In the genomic region with DNA sequence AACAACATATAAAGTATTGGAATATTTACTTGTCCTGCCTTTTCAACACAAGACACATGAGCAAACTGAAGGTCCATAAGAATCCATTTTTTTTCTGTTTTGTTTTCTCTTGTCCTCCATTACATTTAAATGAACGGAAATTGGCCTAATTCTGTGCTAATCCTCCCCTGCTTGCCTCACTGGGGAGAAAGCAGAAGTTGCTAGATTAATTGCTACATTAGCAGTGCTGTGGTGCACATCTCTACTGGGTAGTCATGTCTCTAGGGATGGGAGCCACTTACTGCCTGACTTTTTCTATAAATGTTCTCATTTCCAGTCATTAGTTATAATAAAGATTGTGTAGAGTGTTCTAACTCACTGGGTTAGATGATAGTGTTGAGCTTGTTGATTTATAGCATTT, we compare ENCODE assay signal across 24 mouse cellular contexts.
"Had no signal": no experiment of that assay in that cellular context is flagged by ENCODE, and none has a peak within 500 bp of the region (broad histone marks: within the 10 kb centered on the region; RNA-seq: fewer than 3 reads in every experiment).

No protein-coding gene starts in this region.

- H3K4me1 ChIP-seq: heart, embryonic 10.5 days; heart, embryonic 12.5 days; hindbrain, embryonic 10.5 days; hindbrain, embryonic 12.5 days; kidney, embryonic 15.5 days; limb, embryonic 10.5 days; limb, embryonic 12.5 days had no signal

- DNase-seq: gastrocnemius, postnatal 14 days; gastrocnemius, postnatal 36 days; heart, adult 18-20 months; heart, postnatal 10 days; heart, postnatal 4 days; kidney, adult 11 months; kidney, adult 2 months; kidney, adult 9 months; kidney, postnatal 14 days; kidney, postnatal 36 days; liver had no signal

- ATAC-seq: hindbrain, embryonic 16.5 days; intestine, embryonic 16.5 days had no signal

- H3K27ac ChIP-seq: heart, embryonic 10.5 days; hindbrain, embryonic 10.5 days; hindbrain, embryonic 12.5 days; hindbrain, embryonic 14.5 days; kidney, embryonic 15.5 days; kidney, postnatal 0 days; left cerebral cortex, adult 2 months; limb, embryonic 10.5 days; limb, embryonic 12.5 days had no signal

- H3K9ac ChIP-seq: heart, embryonic 12.5 days; hindbrain, embryonic 12.5 days; hindbrain, embryonic 14.5 days; kidney, embryonic 15.5 days; limb, embryonic 12.5 days had no signal

- H3K36me3 ChIP-seq: heart, embryonic 10.5 days; heart, embryonic 12.5 days; hindbrain, embryonic 10.5 days; hindbrain, embryonic 12.5 days; kidney, embryonic 15.5 days; limb, embryonic 10.5 days; limb, embryonic 12.5 days had no signal

- H3K27me3 ChIP-seq: heart, embryonic 12.5 days; hindbrain, embryonic 12.5 days; kidney, embryonic 15.5 days; limb, embryonic 12.5 days had no signal

- H3K4me2 ChIP-seq: heart, embryonic 12.5 days; hindbrain, embryonic 12.5 days; hindbrain, embryonic 14.5 days; kidney, embryonic 15.5 days; limb, embryonic 12.5 days; liver, embryonic 11.5 days had no signal

- H3K4me3 ChIP-seq: heart, embryonic 10.5 days; heart, embryonic 12.5 days; hindbrain, embryonic 10.5 days; hindbrain, embryonic 12.5 days; kidney, embryonic 15.5 days; left cerebral cortex, adult 2 months; limb, embryonic 10.5 days; limb, embryonic 12.5 days had no signal

- H3K9me3 ChIP-seq: heart, embryonic 10.5 days; heart, embryonic 12.5 days; hindbrain, embryonic 10.5 days; hindbrain, embryonic 12.5 days; kidney, embryonic 15.5 days; limb, embryonic 10.5 days; limb, embryonic 12.5 days had no signal
